Mouse (Mus musculus) heart, embryonic 13.5 days (tissue): ENCODE measurements around the gene Tnk2. TPM values are rescaled to one million over a fixed set of nuclear protein-coding genes. Genes with fewer than 3 reads are reported as not detected.

Experiments used
- ATAC-seq: fragments of 200-750 bp; cut with Nextera tagmentation; 2 replicates; pipeline ENCODE4 v1.8.0; 2017; ENCODE audit warnings: moderate TSS enrichment; ENCODE audit not compliant: insufficient number of reproducible peaks, low FRiP score, low TSS enrichment; ENCODE audit errors: extremely low read depth
- H3K27ac ChIP-seq: fragments of 300-500 bp; sonication (generic); replicated peaks from 2 replicates; pipeline ENCODE4 v1.5.1; 2015; ENCODE audit warnings: moderate library complexity, mild to moderate bottlenecking, inconsistent platforms
- H3K27me3 ChIP-seq: fragments of 300-500 bp; sonication (generic); replicated peaks from 2 replicates; pipeline ENCODE4 v1.6.1; 2015; ENCODE audit warnings: mild to moderate bottlenecking, inconsistent platforms
- H3K36me3 ChIP-seq: fragments of 300-500 bp; sonication (generic); 2 replicates; pipeline ENCODE4 v1.6.1; 2015; ENCODE audit warnings: mild to moderate bottlenecking, inconsistent platforms
- H3K4me1 ChIP-seq: fragments of 300-500 bp; sonication (generic); 2 replicates; pipeline ENCODE4 v1.6.1; 2015; ENCODE audit warnings: inconsistent platforms
- H3K4me2 ChIP-seq: fragments of 300-500 bp; sonication (generic); 2 replicates; pipeline ENCODE4 v1.6.1; 2015; ENCODE audit warnings: inconsistent platforms, mild to moderate bottlenecking, moderate library complexity
- H3K4me3 ChIP-seq: fragments of 300-500 bp; sonication (generic); 2 replicates; pipeline ENCODE4 v1.5.1; 2015; ENCODE audit warnings: moderate library complexity, mild to moderate bottlenecking, inconsistent platforms
- H3K9ac ChIP-seq: fragments of 300-500 bp; sonication (generic); 2 replicates; pipeline ENCODE4 v1.6.1; 2015; ENCODE audit warnings: inconsistent platforms, mild to moderate bottlenecking, moderate library complexity
- H3K9me3 ChIP-seq: fragments of 300-500 bp; sonication (generic); 2 replicates; pipeline ENCODE4 v1.6.1; 2016; ENCODE audit warnings: inconsistent platforms
- WGBS: fragments of 180-500 bp; shearing (Covaris S2); methylation state at CpG from one replicate; pipeline ENCODE4 v1.1.7; 2015; ENCODE audit warnings: mixed read lengths; 5-methylcytosine and 5-hydroxymethylcytosine counted together
- polyA plus RNA-seq: library from polyadenylated mRNA; unstranded; fragments of >200 nt; fragmentation: Nextera tagmentation; extraction: Ambion mirVana; gene quantifications from 2 replicates; pipeline ENCODE4 v1.2.1, GENCODE M21; 2015

Tnk2 gene
- polyA plus RNA-seq, 1 experiment from 2014 or later, result 8.7 TPM

- H3K9ac ChIP-seq, result no peak overlapping the region
- peaks cover 9% of the 10 kb centered on the region; the same call in 1 of the 2 replicates for H3K4me1 ChIP-seq
- H3K36me3 ChIP-seq, result peaks cover 63% of the 10 kb centered on the region
- ATAC-seq, result no peak
- H3K4me2 ChIP-seq, result no peak overlapping the region
- WGBS, result 91% methylated on average over 6 of the region's 6 CpGs
- no peak overlapping the region for H3K4me3 ChIP-seq
- no peaks in the 10 kb centered on the region for H3K9me3 ChIP-seq
- H3K27ac ChIP-seq, result no peak overlapping the region
- no peaks in the 10 kb centered on the region for H3K27me3 ChIP-seq
Measured at GRCm38 (mm10) chr16:32680806-32681205, 37.1 kb downstream of the Tnk2 start.

DNA sequence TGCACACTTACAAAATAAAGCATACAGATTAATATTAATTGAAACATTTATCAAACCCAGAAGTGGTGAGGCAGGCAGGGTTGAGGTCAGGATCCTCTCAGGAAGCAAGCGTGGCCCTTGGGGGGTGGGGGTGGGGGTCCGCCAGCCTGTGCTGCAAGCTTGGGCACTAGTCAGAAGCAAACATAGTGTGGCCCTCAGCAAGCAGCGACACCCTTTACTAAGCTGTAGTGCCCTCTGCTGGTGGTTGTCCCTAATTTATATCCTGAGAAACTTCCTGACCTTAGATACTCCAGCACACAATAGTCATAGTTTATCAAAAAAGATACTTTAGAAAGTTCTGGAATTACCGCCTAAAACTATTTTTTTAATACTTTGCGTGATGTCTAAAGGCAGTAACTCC is 38.5 kb downstream of the Tnk2 start:
- Histone ChIP-seq H3K27me3 (no peaks in the 10 kb centered on the region), H3K27ac (no peak overlapping the region), H3K9ac (no peak overlapping the region), H3K9me3 (no peaks in the 10 kb centered on the region), H3K36me3 (peaks cover 50% of the 10 kb centered on the region), H3K4me3 (no peak overlapping the region), H3K4me2 (no peak overlapping the region), H3K4me1 (peaks cover 6% of the 10 kb centered on the region; the same call in 1 of the 2 replicates)
- ATAC-seq, result no peak
- 18% methylated on average over 5 of the region's 5 CpGs for WGBS

DNA sequence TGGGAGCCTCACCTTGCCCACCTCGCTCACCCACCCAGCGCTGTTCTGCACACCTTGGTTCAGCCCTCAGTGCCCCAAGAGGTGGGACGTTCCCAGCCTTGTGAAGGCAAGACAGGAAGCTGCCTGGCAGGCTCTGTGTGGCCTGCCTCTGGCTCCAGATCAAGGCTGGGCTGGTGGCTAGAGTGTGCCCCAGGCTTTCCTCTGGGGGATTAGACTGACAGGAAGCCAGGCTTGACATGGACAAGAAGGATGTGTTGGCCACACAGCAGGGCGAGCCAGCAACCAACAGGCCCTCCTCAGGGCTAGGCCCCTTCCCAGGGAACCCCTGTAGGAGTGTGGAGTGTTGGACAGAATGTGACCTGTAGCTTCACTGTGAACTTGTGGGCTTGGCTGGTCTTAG is 39.2 kb downstream of the Tnk2 start:
- Histone ChIP-seq H3K9ac (no peak overlapping the region), H3K4me3 (no peak overlapping the region), H3K27ac (no peak overlapping the region), H3K27me3 (no peaks in the 10 kb centered on the region), H3K9me3 (no peaks in the 10 kb centered on the region), H3K36me3 (peaks cover 46% of the 10 kb centered on the region), H3K4me2 (no peak overlapping the region), H3K4me1 (0 out of 2 replicates have a peak, but pooled peaks cover 4% of the 10 kb centered on the region)
- WGBS, result 67% methylated on average over 4 of the region's 4 CpGs
- no peak for ATAC-seq

GRCm38 (mm10) chr16:32683343-32683742 is 39.7 kb downstream of the Tnk2 start:
- 56% methylated on average over 5 of the region's 5 CpGs for WGBS
- Histone ChIP-seq H3K9ac (no peak overlapping the region), H3K27me3 (no peaks in the 10 kb centered on the region), H3K9me3 (no peaks in the 10 kb centered on the region), H3K4me1 (0 out of 2 replicates have a peak, but pooled peaks cover 4% of the 10 kb centered on the region), H3K27ac (no peak overlapping the region), H3K36me3 (peaks cover 41% of the 10 kb centered on the region), H3K4me3 (no peak overlapping the region), H3K4me2 (no peak overlapping the region)
- peak; percentile 37; the same call in 1 of the 2 replicates for ATAC-seq

- H3K4me1 ChIP-seq, result 0 out of 2 replicates have a peak, but pooled peaks cover 4% of the 10 kb centered on the region
- no peak for ATAC-seq
- H3K4me3 ChIP-seq, result no peak overlapping the region
- H3K9me3 ChIP-seq, result no peaks in the 10 kb centered on the region
- H3K36me3 ChIP-seq, result peaks cover 20% of the 10 kb centered on the region
- H3K27me3 ChIP-seq, result no peaks in the 10 kb centered on the region
- no peak overlapping the region for H3K27ac ChIP-seq
- no peak overlapping the region for H3K9ac ChIP-seq
- WGBS, result 51% methylated on average over 10 of the region's 10 CpGs
- no peak overlapping the region for H3K4me2 ChIP-seq
Measured at GRCm38 (mm10) chr16:32685405-32685804, 41.7 kb downstream of the Tnk2 start.

- WGBS, result 60% methylated on average over 5 of the region's 5 CpGs
- Histone ChIP-seq H3K36me3 (peaks cover 14% of the 10 kb centered on the region), H3K9me3 (no peaks in the 10 kb centered on the region), H3K4me3 (no peak overlapping the region), H3K27me3 (no peaks in the 10 kb centered on the region), H3K4me1 (0 out of 2 replicates have a peak, but pooled peaks cover 4% of the 10 kb centered on the region), H3K9ac (no peak overlapping the region), H3K4me2 (no peak overlapping the region), H3K27ac (no peak overlapping the region)
- no peak for ATAC-seq
Measured at GRCm38 (mm10) chr16:32685998-32686397, 42.3 kb downstream of the Tnk2 start.

- no peaks in the 10 kb centered on the region for H3K27me3 ChIP-seq
- no peak overlapping the region for H3K9ac ChIP-seq
- H3K4me1 ChIP-seq, result 0 out of 2 replicates have a peak, but pooled peaks cover 4% of the 10 kb centered on the region
- peaks cover 8% of the 10 kb centered on the region for H3K36me3 ChIP-seq
- ATAC-seq, result no peak
- 86% methylated on average over 5 of the region's 5 CpGs for WGBS
- no peak overlapping the region for H3K4me3 ChIP-seq
- H3K4me2 ChIP-seq, result no peak overlapping the region
- H3K9me3 ChIP-seq, result no peaks in the 10 kb centered on the region
- no peak overlapping the region for H3K27ac ChIP-seq
Measured at GRCm38 (mm10) chr16:32687221-32687620, 43.5 kb downstream of the Tnk2 start.

- no peaks in the 10 kb centered on the region for H3K4me1 ChIP-seq
- H3K4me3 ChIP-seq, result no peak overlapping the region
- no peaks in the 10 kb centered on the region for H3K36me3 ChIP-seq
- no peaks in the 10 kb centered on the region for H3K9me3 ChIP-seq
- H3K4me2 ChIP-seq, result no peak overlapping the region
- H3K27me3 ChIP-seq, result no peaks in the 10 kb centered on the region
- H3K9ac ChIP-seq, result no peak overlapping the region
- 43% methylated on average over 4 of the region's 4 CpGs for WGBS
- no peak overlapping the region for H3K27ac ChIP-seq
- ATAC-seq, result no peak
Measured at GRCm38 (mm10) chr16:32688770-32689169, 45.1 kb downstream of the Tnk2 start.

DNA sequence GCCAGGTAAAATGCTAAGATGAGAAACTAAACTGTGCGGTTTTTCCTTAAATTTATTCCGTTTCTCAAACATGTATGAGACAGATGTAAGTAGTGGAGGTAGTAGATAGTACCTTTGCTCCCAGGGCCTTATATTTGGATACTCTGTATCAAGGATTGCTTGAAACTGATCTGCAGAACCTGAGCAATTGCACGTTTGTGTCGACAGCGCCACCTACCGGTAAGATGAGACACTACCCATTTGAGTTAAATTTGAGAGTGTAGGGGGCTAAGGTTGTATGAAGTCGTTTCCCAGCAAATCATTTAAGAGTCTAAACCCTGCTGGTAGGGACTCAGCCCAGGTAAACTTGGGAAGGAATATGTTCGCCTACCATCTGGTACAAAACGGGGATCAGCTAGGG is 45.8 kb downstream of the Tnk2 start:
- WGBS, result 4% methylated on average over 9 of the region's 9 CpGs
- no peak overlapping the region for H3K4me2 ChIP-seq
- no peak overlapping the region for H3K4me3 ChIP-seq
- no peak for ATAC-seq
- no peak overlapping the region for H3K9ac ChIP-seq
- H3K9me3 ChIP-seq, result no peaks in the 10 kb centered on the region
- no peaks in the 10 kb centered on the region for H3K4me1 ChIP-seq
- H3K27me3 ChIP-seq, result no peaks in the 10 kb centered on the region
- H3K36me3 ChIP-seq, result no peaks in the 10 kb centered on the region
- no peak overlapping the region for H3K27ac ChIP-seq

DNA sequence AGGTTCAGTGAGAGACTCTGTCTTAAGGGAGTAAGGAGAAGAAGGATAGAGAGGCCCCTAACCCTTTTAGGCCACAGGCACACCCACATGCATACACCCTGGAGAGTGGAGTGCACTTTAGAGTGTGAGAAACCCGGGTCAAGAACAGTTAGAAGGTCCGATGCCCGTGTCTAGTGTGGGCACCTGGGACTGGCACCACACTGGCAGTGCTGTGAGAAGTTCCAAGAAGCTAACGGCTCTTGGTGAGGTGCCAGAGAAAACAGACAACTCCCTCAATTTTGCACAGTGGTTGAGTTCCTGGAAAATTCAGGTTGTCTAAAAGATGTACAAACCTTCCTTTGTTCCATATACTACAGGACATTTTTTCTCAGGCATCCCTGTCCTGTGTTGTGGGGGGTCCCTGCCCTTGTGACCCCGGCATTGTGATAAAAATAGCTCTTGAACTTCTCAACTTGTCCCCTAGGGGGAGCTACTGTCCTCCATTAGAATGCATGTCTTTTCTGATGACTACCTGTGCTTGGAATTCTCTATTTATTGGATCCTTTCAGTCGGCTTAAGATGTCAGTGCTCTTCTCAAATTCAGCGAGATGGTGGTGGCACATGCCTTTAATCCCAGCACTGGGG is 53.3 kb downstream of the Tnk2 start:
- Histone ChIP-seq H3K4me2 (no peak overlapping the region), H3K9ac (no peak overlapping the region), H3K36me3 (no peaks in the 10 kb centered on the region), H3K27me3 (no peaks in the 10 kb centered on the region), H3K4me3 (no peak overlapping the region), H3K4me1 (peaks cover 16% of the 10 kb centered on the region), H3K27ac (no peak overlapping the region), H3K9me3 (no peaks in the 10 kb centered on the region)
- no peak for ATAC-seq
- 36% methylated on average over 7 of the region's 7 CpGs for WGBS

DNA sequence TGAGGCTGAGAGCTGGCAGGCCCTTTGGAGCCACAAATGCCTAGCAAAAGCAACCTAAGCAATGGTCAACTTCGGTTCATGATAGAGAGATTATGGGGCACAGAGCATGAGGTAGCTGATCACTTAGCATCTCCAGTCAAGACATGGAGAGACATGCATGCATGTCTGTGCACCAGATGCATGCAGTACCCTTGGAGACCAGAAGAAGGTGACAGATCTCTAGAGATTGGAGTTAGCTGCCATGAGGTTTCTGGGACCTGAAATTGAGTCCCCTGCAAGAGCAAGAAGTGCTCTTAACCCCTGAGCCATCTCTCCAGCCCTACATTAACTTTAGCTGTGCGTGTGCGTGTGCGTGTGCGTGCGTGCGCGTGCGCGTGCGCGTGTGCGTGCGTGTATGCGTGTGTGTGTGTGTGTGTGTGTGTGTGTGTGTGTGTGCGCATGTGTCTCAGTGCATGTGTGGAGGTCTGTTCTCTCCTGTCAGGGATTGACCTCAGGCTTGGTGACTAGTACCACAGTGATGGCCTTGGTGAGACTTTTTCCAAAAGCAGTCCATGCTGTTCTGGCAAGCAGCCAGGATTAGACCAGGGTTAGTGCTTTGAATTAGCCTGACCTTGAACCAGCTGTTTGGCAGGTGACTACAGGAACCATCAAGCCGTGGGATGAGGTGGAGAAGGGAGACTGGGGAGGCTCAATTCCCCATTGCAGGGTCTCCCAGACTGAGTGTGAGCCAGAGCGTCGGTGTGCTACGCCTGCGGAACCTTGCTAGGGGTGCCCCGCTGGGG is 54.2 kb downstream of the Tnk2 start:
- WGBS, result 87% methylated on average over 22 of the region's 22 CpGs

More for the DNA sequence above, 54.2 kb downstream of the Tnk2 start:
- Histone ChIP-seq H3K9ac (no peak overlapping the region), H3K4me2 (no peak overlapping the region), H3K9me3 (no peaks in the 10 kb centered on the region), H3K27me3 (no peaks in the 10 kb centered on the region), H3K36me3 (no peaks in the 10 kb centered on the region), H3K27ac (no peak overlapping the region), H3K4me1 (peaks cover 16% of the 10 kb centered on the region), H3K4me3 (no peak overlapping the region)
- no peak for ATAC-seq
